Mouse (Mus musculus) lung, adult 2 months (tissue): ENCODE data around the gene Fam118b. TPM values are rescaled to one million over a fixed set of nuclear protein-coding genes. Genes with fewer than 3 reads are reported as not detected.

Experiments used
- DNase-seq: peaks from one replicate; pipeline ENCODE4 v3.0.0; 2022
- H3K4me1 ChIP-seq: fragments of 200-500 bp; 2 replicates; pipeline ENCODE4 v1.6.1; 2011; ENCODE audit warnings: low read length; ENCODE audit not compliant: control insufficient read depth, insufficient read depth
- H3K4me3 ChIP-seq: fragments of 200-500 bp; replicated peaks from 2 replicates; pipeline ENCODE3; 2011; ENCODE audit warnings: low read depth, mild to moderate bottlenecking, control low read depth, low read length; ENCODE audit errors: extremely low read depth
- CTCF ChIP-seq: fragments of 200-500 bp; IDR thresholded peaks from 2 replicates; pipeline ENCODE4 v1.5.1; 2011; ENCODE audit warnings: mild to moderate bottlenecking, low read length, control low read depth; ENCODE audit not compliant: insufficient read depth
- POLR2A ChIP-seq: fragments of 200-500 bp; IDR thresholded peaks from 2 replicates; pipeline ENCODE4 v1.6.1; 2011; ENCODE audit warnings: low read depth, mild to moderate bottlenecking, control low read depth, low read length, borderline replicate concordance; ENCODE audit errors: extremely low read depth
- WGBS: fragments of 180-500 bp; shearing (Covaris S2); methylation state at CpG from one replicate; pipeline ENCODE4 v1.1.7; 2018; 5-methylcytosine and 5-hydroxymethylcytosine counted together
- polyA plus RNA-seq: library from polyadenylated mRNA; depleted of rRNA; stranded (reverse); fragments of >200 nt; gene quantifications from 2 replicates; pipeline ENCODE4 v1.2.3, GENCODE M21; 2012

Gene Fam118b
- polyA plus RNA-seq, 1 experiment: 12.7 TPM

DNA sequence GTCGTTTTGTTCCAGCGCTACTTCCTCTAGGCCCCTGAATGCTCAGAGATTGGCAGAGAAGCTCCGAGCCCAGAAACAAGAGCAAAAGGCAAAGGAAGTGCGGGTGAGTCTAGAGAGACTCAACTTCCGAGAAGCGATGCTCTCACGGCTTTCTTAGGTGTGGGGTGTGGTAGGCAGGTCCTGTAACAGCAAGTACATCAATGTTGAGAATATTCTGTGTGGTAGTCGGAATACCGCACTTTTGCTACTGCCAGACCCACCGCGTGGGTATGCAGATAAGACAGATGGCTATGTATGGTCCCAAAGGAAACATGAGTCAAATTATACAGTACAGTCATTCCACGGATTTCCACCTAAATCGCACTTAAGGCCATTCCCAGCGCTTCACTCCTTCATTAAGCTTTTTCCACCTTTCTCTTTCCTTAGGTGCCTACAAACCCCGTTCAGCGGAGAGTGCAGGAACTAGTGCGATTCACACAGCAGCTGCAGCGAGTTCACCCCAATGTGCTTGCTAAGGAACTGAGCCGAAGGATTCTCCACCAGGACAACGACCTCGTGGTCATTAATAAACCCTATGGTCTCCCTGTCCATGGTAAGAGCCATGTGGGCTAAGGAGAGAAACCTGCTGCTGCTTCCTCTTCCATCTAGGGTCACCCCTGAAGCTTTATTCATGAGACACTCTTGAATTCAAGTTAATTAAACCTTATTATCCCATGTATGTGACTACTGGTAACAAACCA lies 541 bp upstream of the Fam118b start:
- Histone ChIP-seq H3K4me3 (peak overlapping the region; percentile 74), H3K4me1 (peaks cover 3% of the 10 kb centered on the region; the same call in 1 of the 2 replicates)
- TF ChIP-seq CTCF (no peak), POLR2A (no peak)
- WGBS: 2% methylated on average over 21 of the region's 21 CpGs
- DNase-seq: no peak

GRCm38 (mm10) chr9:35264509-35264908 lies 3.1 kb downstream of the Fam118b start:
- Histone ChIP-seq H3K4me1 (peaks cover 3% of the 10 kb centered on the region; the same call in 1 of the 2 replicates), H3K4me3 (no peak overlapping the region)
- 16% methylated on average over 3 of the region's 3 CpGs for WGBS
- DNase-seq: no peak
- TF ChIP-seq POLR2A (no peak), CTCF (no peak)

DNA sequence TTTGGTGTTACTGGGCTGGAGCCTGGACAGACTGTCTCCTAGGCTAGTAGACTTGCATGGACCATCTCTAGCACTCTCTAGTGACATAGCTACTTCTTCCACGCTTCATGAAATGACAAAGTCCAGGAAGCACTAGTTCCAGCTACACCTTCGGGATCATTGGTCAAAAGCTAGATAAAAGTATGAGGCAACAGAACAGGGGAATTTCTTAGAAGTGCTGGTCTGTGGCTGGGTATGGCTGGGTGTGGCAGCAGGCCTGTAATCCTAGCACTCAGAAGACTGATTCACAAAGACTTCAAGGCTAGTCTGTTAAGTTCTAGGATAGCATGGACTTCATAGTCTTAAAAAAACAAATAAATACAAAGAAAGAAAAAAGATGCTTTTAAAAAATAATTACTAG lies 4.2 kb downstream of the Fam118b start:
- H3K4me1 ChIP-seq: peaks cover 3% of the 10 kb centered on the region; the same call in 1 of the 2 replicates
- WGBS: 77% methylated on average over 2 of the region's 2 CpGs

GRCm38 (mm10) chr9:35262418-35262817 lies 5.2 kb downstream of the Fam118b start:
- WGBS: 61% methylated on average over 4 of the region's 4 CpGs
- Histone ChIP-seq H3K4me1 (no peaks in the 10 kb centered on the region; the same call in 1 of the 2 replicates), H3K4me3 (no peak overlapping the region)
- no peak for DNase-seq
- no peak for TF ChIP-seq POLR2A
- TF ChIP-seq CTCF: no peak

More for the DNA sequence above, 4.2 kb downstream of the Fam118b start:
- no peak for TF ChIP-seq CTCF
- TF ChIP-seq POLR2A: no peak
- DNase-seq: no peak
- H3K4me3 ChIP-seq: no peak overlapping the region

GRCm38 (mm10) chr9:35257365-35257764 lies 10.2 kb downstream of the Fam118b start:
- TF ChIP-seq POLR2A (no peak), CTCF (no peak)
- 76% methylated on average over 7 of the region's 7 CpGs for WGBS
- no peak overlapping the region for H3K4me3 ChIP-seq
- H3K4me1 ChIP-seq: no peaks in the 10 kb centered on the region
- no peak for DNase-seq

- H3K4me1 ChIP-seq: no peaks in the 10 kb centered on the region
- no peak overlapping the region for H3K4me3 ChIP-seq
- DNase-seq: no peak
- TF ChIP-seq CTCF (no peak), POLR2A (no peak)
Observed at GRCm38 (mm10) chr9:35249476-35249875, 18.1 kb downstream of the Fam118b start.

GRCm38 (mm10) chr9:35247405-35247804 lies 20.2 kb downstream of the Fam118b start:
- H3K4me1 ChIP-seq: no peaks in the 10 kb centered on the region
- TF ChIP-seq POLR2A (no peak), CTCF (no peak)
- WGBS: 87% methylated on average over 2 of the region's 2 CpGs
- DNase-seq: no peak
- H3K4me3 ChIP-seq: no peak overlapping the region

- peaks cover 2% of the 10 kb centered on the region; the same call in 1 of the 2 replicates for H3K4me1 ChIP-seq
- TF ChIP-seq CTCF (no peak), POLR2A (no peak)
- no peak overlapping the region for H3K4me3 ChIP-seq
- no peak for DNase-seq
- WGBS: 39% methylated on average over 1 of the region's 1 CpGs
Observed at GRCm38 (mm10) chr9:35239734-35240133, 27.9 kb downstream of the Fam118b start.

DNA sequence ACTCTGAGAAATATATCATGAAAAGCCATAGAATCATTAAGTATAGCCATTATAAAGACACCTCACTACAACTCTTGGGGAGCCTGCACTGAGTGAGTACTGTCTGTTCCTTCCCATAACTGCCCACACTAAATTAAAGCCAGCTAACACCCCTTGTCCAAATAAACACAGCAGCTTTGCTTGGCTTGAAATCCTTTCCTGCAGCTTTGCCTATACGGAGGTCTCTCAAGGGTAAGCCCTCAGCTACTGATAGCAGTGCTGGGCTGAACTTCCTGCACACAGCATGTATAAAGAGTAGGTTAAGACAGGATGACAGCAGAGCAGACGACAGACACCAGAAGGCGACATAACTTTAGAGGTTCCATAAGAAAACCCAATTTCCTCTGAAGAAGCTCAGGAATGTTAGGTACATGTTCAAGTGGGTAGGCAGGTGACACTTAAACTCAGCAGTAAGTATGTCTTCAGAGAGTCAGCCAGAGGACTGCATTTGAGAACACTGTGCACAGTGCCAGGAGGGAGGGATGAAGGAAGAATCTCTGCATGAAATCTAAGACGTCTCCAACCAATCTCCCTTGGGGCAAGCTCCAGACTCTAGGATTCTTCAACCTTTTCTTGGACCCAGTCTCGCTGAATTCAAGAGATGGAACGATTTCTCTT lies 28.6 kb downstream of the Fam118b start:
- 42% methylated on average over 6 of the region's 6 CpGs for WGBS
- TF ChIP-seq POLR2A (no peak), CTCF (no peak)
- Histone ChIP-seq H3K4me1 (peaks cover 2% of the 10 kb centered on the region; the same call in 1 of the 2 replicates), H3K4me3 (no peak overlapping the region)
- peak; percentile 17 for DNase-seq
